Mouse (Mus musculus) heart, embryonic 13.5 days (tissue): Measurements from ENCODE around the gene Fau. TPM values are rescaled to one million over a fixed set of nuclear protein-coding genes. Genes with fewer than 3 reads are reported as not detected.
"Not testable (repeated sequence)": the region's sequence is repeated elsewhere in the genome, so short reads cannot be mapped to it uniquely, and the experiment has no call there.

ENCODE experiments used
- ATAC-seq: fragments of 200-750 bp; cut with Nextera tagmentation; 2 replicates; pipeline ENCODE4 v1.8.0; 2017; ENCODE audit warnings: moderate TSS enrichment; ENCODE audit not compliant: insufficient number of reproducible peaks, low FRiP score, low TSS enrichment; ENCODE audit errors: extremely low read depth
- H3K27ac ChIP-seq: fragments of 300-500 bp; sonication (generic); replicated peaks from 2 replicates; pipeline ENCODE4 v1.5.1; 2015; ENCODE audit warnings: moderate library complexity, mild to moderate bottlenecking, inconsistent platforms
- H3K27me3 ChIP-seq: fragments of 300-500 bp; sonication (generic); replicated peaks from 2 replicates; pipeline ENCODE4 v1.6.1; 2015; ENCODE audit warnings: mild to moderate bottlenecking, inconsistent platforms
- H3K36me3 ChIP-seq: fragments of 300-500 bp; sonication (generic); 2 replicates; pipeline ENCODE4 v1.6.1; 2015; ENCODE audit warnings: mild to moderate bottlenecking, inconsistent platforms
- H3K4me1 ChIP-seq: fragments of 300-500 bp; sonication (generic); 2 replicates; pipeline ENCODE4 v1.6.1; 2015; ENCODE audit warnings: inconsistent platforms
- H3K4me2 ChIP-seq: fragments of 300-500 bp; sonication (generic); 2 replicates; pipeline ENCODE4 v1.6.1; 2015; ENCODE audit warnings: inconsistent platforms, mild to moderate bottlenecking, moderate library complexity
- H3K4me3 ChIP-seq: fragments of 300-500 bp; sonication (generic); 2 replicates; pipeline ENCODE4 v1.5.1; 2015; ENCODE audit warnings: moderate library complexity, mild to moderate bottlenecking, inconsistent platforms
- H3K9ac ChIP-seq: fragments of 300-500 bp; sonication (generic); 2 replicates; pipeline ENCODE4 v1.6.1; 2015; ENCODE audit warnings: inconsistent platforms, mild to moderate bottlenecking, moderate library complexity
- H3K9me3 ChIP-seq: fragments of 300-500 bp; sonication (generic); 2 replicates; pipeline ENCODE4 v1.6.1; 2016; ENCODE audit warnings: inconsistent platforms
- WGBS: fragments of 180-500 bp; shearing (Covaris S2); methylation state at CpG from one replicate; pipeline ENCODE4 v1.1.7; 2015; ENCODE audit warnings: mixed read lengths; 5-methylcytosine and 5-hydroxymethylcytosine counted together
- polyA plus RNA-seq: library from polyadenylated mRNA; unstranded; fragments of >200 nt; fragmentation: Nextera tagmentation; extraction: Ambion mirVana; gene quantifications from 2 replicates; pipeline ENCODE4 v1.2.1, GENCODE M21; 2015

Gene Fau
- polyA plus RNA-seq, 1 experiment from 2014 or later: 467 TPM

DNA sequence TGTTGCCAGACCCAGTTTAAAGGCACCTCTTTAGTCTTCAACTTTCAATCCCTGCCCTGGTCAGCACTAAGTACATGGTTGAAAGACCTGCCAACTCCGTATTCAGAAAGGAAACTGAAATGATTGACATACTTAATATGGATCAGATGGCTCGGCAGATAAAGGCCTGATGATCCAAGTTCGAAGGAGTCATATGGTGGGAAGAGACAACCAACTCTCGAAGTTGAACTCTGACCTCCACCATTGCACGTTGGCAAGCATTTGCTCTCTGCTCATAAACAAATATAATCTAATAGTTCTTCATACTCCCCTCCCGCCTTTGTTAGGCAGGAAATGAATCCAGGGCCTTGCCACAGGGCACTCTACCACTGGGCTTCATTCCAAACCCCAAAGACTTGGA is 28.7 kb upstream of the Fau start:
- Histone ChIP-seq H3K4me1 (no peaks in the 10 kb centered on the region), H3K36me3 (no peaks in the 10 kb centered on the region), H3K4me2 (no peak overlapping the region), H3K9me3 (no peaks in the 10 kb centered on the region), H3K27me3 (peaks cover 8% of the 10 kb centered on the region; the same call in 1 of the 2 replicates), H3K27ac (no peak overlapping the region), H3K4me3 (no peak overlapping the region), H3K9ac (no peak overlapping the region)
- WGBS: 78% methylated on average over 6 of the region's 6 CpGs
- no peak for ATAC-seq

DNA sequence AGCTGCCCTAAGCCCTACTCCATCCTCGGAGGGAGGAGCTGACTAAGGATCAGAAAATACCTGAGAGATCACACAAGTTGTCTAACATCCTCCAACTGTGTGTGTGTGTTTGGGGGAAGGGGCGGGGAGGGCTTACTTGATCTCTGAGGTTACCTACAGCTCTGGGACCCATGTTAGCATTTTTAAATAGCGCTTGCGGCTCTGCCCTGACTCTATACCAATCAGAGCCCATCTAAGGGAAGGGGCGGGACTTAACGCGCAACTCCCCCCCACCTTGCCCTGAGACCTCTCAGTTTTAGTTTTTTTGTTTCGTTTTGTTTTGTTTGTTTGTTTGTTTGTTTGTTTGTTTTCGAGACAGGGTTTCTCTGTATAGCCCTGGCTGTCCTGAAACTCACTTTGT is 28.2 kb upstream of the Fau start:
- H3K36me3 ChIP-seq: no peaks in the 10 kb centered on the region
- H3K4me3 ChIP-seq: no peak overlapping the region
- no peaks in the 10 kb centered on the region for H3K9me3 ChIP-seq
- WGBS: 76% methylated on average over 9 of the region's 9 CpGs
- peaks cover 8% of the 10 kb centered on the region; the same call in 1 of the 2 replicates for H3K27me3 ChIP-seq
- H3K9ac ChIP-seq: no peak overlapping the region
- no peak overlapping the region for H3K27ac ChIP-seq
- no peak overlapping the region for H3K4me2 ChIP-seq
- no peak for ATAC-seq
- H3K4me1 ChIP-seq: no peaks in the 10 kb centered on the region

DNA sequence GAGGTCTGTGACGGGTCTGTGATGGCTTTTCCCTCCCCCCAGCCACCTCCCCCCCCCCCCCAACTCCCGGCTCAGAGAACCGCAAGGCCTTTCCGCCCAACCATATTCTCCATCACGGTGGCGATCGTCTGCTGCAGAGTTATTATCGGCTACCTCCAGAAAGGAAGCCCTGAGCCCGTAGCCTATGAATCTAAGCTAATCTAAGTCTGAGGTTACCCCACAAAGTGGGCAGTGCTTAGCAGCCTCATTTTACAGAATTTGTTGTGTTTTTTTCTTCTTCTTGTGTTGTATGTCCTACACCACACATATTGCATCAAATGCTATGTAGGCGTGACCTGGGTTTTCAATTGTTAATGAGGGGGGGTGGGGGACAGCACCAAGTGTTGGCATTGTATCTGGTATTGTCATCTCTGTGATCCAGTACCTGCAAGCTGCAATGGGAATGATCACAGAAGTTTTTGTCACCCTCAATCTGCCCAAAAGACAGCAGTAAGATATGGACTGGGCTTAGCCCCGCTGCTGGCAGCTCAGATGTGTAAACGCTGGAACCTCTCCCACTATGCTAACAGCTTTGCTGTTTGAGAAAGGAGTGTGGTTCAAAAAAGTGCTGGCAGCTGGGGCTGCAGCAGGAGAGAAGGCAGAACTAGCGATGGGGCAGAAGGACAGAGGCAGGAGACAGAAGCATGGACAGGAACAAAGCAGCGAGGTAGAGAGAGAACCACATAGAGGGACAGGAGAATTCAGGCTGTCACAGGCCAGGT is 26.9 kb upstream of the Fau start:
- WGBS: 66% methylated on average over 14 of the region's 14 CpGs
- Histone ChIP-seq H3K9me3 (no peaks in the 10 kb centered on the region), H3K4me1 (no peaks in the 10 kb centered on the region), H3K4me2 (no peak overlapping the region), H3K9ac (no peak overlapping the region), H3K27me3 (peaks cover 8% of the 10 kb centered on the region; the same call in 1 of the 2 replicates), H3K27ac (no peak overlapping the region), H3K36me3 (no peaks in the 10 kb centered on the region), H3K4me3 (no peak overlapping the region)
- no peak for ATAC-seq

DNA sequence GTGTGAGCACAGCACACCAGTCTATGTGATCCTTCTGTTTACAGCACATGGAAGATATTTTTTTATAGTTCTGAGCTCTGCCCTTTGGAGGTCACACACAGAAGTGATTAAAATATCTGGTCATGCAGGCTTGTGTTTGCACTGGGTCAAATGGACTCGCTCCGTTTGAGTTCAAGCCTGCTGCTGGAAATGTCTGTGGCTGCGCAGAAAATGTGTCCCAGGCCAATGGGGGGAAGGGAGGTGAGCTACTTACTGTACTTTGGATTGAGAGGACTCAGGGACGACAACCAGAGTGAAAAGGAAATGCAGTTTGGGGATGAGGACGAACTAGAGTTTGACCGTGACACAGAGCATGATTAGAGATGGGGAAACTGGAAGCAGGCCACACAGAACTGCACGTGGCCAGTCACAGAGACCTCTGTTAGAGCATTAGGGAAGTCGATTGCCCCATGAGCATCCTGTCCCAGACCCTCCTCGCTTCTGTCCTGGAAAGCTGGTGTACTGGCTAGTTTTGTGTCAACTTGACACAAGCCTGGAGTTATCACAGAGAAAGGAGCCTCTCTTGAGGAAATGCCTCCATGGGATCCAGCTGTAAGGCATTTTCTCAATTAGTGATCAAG is 21.6 kb upstream of the Fau start:
- Histone ChIP-seq H3K9me3 (no peaks in the 10 kb centered on the region), H3K4me3 (no peak overlapping the region), H3K27ac (no peak overlapping the region), H3K4me1 (no peaks in the 10 kb centered on the region), H3K4me2 (no peak overlapping the region), H3K27me3 (peaks cover 4% of the 10 kb centered on the region; the same call in 1 of the 2 replicates), H3K9ac (no peak overlapping the region), H3K36me3 (no peaks in the 10 kb centered on the region)
- no peak for ATAC-seq
- 68% methylated on average over 9 of the region's 9 CpGs for whole genome bisulfite sequencing

DNA sequence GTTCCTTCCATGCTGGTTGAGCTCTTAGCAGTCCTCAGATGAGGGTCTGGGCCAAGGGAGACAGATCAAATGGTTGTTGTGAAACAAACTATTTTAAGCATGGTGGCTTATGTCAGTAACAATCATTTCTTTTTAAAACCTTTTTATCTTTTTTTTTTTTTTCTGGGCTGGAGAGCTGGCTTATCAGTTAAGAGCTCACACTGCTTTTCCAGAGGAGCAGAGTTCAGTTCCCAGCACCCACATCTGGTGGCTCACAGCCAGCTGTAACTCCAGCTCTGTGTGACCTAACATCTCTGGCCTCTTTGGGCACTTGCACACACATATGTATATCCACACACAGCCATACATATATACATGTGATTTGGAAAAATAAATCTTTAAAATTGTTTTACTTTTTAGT is 19.9 kb upstream of the Fau start:
- Histone ChIP-seq H3K4me3 (no peak overlapping the region), H3K36me3 (no peaks in the 10 kb centered on the region), H3K9ac (no peak overlapping the region), H3K4me1 (no peaks in the 10 kb centered on the region), H3K27ac (no peak overlapping the region), H3K9me3 (no peaks in the 10 kb centered on the region), H3K4me2 (no peak overlapping the region), H3K27me3 (no peaks in the 10 kb centered on the region)
- no peak for ATAC-seq

DNA sequence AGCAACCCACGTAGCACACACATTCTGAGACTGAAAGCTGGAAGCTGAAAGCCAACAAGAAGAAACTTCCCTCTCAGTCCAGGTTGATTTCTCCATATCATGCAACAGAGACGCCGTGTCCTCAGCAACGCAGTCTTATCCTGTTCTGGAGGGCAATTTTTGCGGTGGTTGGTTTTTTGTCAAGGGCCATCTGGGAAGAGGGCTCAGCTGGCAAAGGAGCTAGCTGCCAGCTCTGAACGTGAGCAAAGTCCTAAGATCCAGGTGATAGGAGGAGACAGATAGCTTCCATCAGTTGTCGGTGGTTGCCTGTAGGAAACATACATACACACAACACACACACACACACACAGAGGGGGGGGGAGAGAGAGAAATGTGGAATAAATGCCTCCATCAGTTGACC is 19.3 kb upstream of the Fau start:
- no peak overlapping the region for H3K9ac ChIP-seq

DNA sequence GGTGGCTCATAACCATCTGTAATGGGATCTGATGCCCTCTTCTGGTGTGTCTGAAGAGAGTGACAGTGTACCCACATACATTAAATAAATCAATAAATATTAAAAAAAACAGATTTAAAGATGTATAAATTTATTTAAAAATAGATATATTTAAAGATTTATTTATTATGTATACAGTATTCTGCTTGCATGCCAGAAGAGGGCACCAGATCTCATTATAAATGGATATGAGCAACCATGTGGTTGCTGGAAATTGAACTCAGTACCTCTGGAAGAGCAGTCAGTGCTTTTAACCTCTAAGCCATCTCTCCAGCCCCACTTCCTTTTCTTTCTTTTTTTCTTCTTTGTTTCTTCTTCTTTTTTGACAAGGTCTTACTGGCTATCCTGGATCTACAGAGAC is 17.6 kb upstream of the Fau start:
- Histone ChIP-seq H3K27me3 (no peaks in the 10 kb centered on the region), H3K27ac (no peak overlapping the region), H3K36me3 (no peaks in the 10 kb centered on the region), H3K4me3 (no peak overlapping the region), H3K9me3 (no peaks in the 10 kb centered on the region), H3K9ac (no peak overlapping the region), H3K4me1 (peaks cover 1% of the 10 kb centered on the region), H3K4me2 (no peak overlapping the region)
- no peak for ATAC-seq

More for the DNA sequence above, 19.3 kb upstream of the Fau start:
- no peak for ATAC-seq
- H3K27ac ChIP-seq: no peak overlapping the region
- H3K4me1 ChIP-seq: no peaks in the 10 kb centered on the region
- H3K27me3 ChIP-seq: no peaks in the 10 kb centered on the region
- WGBS: 71% methylated on average over 7 of the region's 7 CpGs
- no peaks in the 10 kb centered on the region for H3K36me3 ChIP-seq
- no peaks in the 10 kb centered on the region for H3K9me3 ChIP-seq
- no peak overlapping the region for H3K4me3 ChIP-seq
- no peak overlapping the region for H3K4me2 ChIP-seq

DNA sequence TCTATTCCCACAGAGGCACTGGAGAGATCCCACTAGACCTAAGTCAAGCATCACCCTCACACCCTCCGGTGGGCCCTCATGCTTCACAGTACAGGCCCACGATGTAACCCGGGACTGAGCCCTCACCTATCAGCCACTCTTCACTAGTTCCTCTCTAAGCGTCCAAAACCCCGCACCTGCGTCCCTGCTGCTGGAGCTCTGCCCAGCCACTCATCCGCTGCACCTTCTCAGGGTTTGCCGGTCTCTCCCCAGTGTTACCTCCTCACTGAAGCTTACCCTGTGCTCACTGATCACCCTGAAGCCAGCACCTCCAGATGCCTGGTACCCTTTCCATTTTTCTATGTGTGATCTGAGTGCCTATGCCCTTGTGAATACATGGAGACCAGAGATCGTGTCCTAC is 15.4 kb upstream of the Fau start:
- H3K9ac ChIP-seq: no peak overlapping the region; the same call in 1 of the 2 replicates
- ATAC-seq: no peak
- WGBS: 71% methylated on average over 9 of the region's 9 CpGs
- H3K4me2 ChIP-seq: no peak overlapping the region
- no peak overlapping the region for H3K4me3 ChIP-seq
- no peak overlapping the region for H3K27ac ChIP-seq
- H3K27me3 ChIP-seq: no peaks in the 10 kb centered on the region
- H3K9me3 ChIP-seq: no peaks in the 10 kb centered on the region
- no peaks in the 10 kb centered on the region for H3K36me3 ChIP-seq
- peaks cover 10% of the 10 kb centered on the region for H3K4me1 ChIP-seq

DNA sequence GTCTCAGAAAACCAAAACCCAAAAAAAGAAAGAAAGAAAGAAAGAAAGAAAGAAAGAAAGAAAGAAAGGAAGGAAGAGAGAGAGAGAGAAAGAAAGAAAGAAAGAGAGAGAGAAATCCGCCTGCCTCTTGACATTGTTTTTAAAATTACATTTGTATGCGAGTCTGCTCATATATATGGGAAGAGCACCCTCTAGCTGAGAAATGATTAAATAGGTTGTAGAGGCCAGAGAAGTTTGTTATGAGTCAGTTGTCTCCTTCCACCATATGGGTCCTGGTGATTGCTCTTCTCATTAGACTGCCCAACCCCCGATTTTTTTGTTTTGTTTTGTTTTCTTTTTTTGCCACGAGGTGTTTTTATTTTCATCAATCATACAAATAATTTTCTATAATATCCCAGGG is 13.5 kb upstream of the Fau start:
- H3K27me3 ChIP-seq, H3K9ac ChIP-seq, H3K4me3 ChIP-seq, ATAC-seq, H3K9me3 ChIP-seq, H3K27ac ChIP-seq, H3K4me2 ChIP-seq: not testable (repeated sequence)
- Histone ChIP-seq H3K36me3 (peaks cover 11% of the 10 kb centered on the region), H3K4me1 (peaks cover 25% of the 10 kb centered on the region)
- WGBS: 53% methylated on average over 4 of the region's 4 CpGs

DNA sequence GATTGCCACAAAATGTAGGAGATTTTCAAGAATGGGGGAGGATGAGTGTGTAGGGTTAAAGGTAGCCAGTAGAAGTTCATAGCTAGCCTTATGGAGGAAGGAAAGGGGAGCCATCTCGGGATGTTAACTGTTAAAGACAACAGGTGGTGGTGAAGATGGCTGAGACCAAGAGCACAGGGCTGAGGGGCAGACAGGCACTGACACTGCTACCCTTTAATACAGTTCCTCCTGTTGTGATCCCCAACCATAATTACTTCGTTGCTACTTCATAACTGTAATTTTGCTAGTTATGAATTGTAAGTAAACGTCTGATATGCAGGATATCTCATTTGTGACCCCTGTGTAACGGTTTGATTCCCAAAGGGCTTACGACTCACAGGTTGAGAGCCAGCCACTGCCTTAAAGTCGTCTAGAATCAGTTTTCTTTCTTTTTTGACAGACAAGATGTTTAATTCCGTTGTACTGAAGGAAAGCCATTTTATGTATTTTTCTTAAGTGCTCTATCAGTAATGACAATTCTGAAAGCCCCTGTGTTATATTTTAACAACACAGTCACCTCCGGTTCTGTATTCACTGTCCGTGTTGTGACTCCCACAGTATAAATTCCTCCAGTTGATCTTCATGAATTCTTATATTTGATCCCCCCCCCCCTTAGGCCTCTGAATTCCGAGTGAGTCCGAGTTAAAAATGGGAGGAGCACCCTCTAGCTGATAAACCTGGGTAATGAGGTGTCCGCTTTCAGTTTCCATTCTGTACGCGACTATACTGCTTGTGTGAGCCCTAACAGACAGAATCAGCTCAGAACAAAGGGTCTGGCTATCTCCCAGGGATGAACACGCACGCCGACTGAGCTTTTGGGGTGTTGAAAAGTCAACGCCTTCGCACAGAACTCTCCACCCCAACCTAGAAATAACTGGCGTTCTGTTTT is 12.0 kb upstream of the Fau start:
- H3K4me1 ChIP-seq: peaks cover 25% of the 10 kb centered on the region
- ATAC-seq: no peak
- H3K4me2 ChIP-seq: peak overlapping the region; percentile 99
- no peaks in the 10 kb centered on the region for H3K9me3 ChIP-seq
- no peaks in the 10 kb centered on the region for H3K27me3 ChIP-seq
- peak overlapping the region; percentile 96 for H3K9ac ChIP-seq
- H3K27ac ChIP-seq: peak overlapping the region; percentile 99
- H3K36me3 ChIP-seq: peaks cover 26% of the 10 kb centered on the region
- peak overlapping the region; percentile 96 for H3K4me3 ChIP-seq
- 15% methylated on average over 20 of the region's 20 CpGs for WGBS
